Mouse (Mus musculus): Measurements from ENCODE around the gene Myh6. TPM values are rescaled to one million over a fixed set of nuclear protein-coding genes. Genes with fewer than 3 reads are reported as not detected.
"Not testable (repeated sequence)": the region's sequence is repeated elsewhere in the genome, so short reads cannot be mapped to it uniquely, and the experiment has no call there.

Gene Myh6
- polyA plus RNA-seq, 1 experiment from 2014 or later, result 2.3 TPM

DNA sequence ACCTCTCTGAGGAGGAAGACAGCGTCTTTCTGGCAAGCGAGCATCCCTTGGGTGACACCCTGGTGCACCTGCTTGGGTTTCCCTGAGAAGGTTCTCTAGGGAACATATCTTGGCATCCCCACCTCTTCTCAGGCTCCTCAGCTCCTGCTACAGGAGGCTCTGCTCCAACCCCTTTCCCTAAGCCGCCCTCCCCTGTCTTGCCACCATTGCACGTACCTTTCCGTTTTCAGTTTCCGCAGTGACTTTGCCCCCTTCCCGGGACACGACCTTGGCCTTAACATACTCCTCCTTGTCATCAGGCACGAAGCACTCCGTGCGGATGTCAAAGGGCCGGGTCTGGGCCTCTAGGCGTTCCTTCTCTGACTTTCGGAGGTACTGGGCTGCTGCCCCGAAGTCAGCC lies 1.7 kb downstream of the Myh6 start:
- no peak for ATAC-seq (ENCODE audit: low read depth)
- Histone ChIP-seq H3K36me3 (no peaks in the 10 kb centered on the region), H3K4me2 (no peak overlapping the region), H3K4me1 (replicated peaks) (peaks cover 5% of the 10 kb centered on the region; the same call in 1 of the 2 replicates), H3K27me3 (no peaks in the 10 kb centered on the region), H3K9ac (no peak overlapping the region), H3K4me3 (no peak overlapping the region), H3K9me3 (no peaks in the 10 kb centered on the region), H3K27ac (replicated peaks) (no peak overlapping the region)
- 87% methylated on average over 15 of the region's 15 CpGs for whole genome bisulfite sequencing

GRCm38 (mm10) chr14:54963727-54964126 lies 3.0 kb downstream of the Myh6 start:
- Histone ChIP-seq H3K4me1 (replicated peaks) (peaks cover 5% of the 10 kb centered on the region; the same call in 1 of the 2 replicates), H3K4me3 (no peak overlapping the region), H3K27ac (replicated peaks) (no peak overlapping the region), H3K27me3 (no peaks in the 10 kb centered on the region), H3K36me3 (no peaks in the 10 kb centered on the region), H3K9ac (no peak overlapping the region), H3K4me2 (no peak overlapping the region), H3K9me3 (no peaks in the 10 kb centered on the region)
- 87% methylated on average over 11 of the region's 11 CpGs for WGBS
- no peak for ATAC-seq (ENCODE audit: low read depth)

DNA sequence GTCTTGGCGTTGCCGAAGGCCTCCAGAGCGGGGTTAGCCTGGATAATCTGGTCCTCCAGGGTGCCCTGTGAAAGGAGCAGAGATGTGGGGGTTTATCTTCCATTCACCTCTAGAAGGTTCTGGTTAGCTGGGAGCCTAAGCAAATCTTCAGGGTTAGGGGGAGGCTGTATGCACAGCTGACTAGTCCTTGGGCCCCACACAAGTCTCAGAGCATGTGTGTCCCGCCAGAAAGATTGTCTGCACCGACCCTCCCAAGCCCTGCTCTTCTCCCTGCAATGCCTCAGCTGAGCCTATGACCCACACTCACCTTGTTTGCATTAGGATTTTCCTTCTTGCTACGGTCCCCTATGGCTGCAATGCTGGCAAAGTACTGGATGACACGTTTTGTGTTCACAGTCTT lies 4.0 kb downstream of the Myh6 start:
- H3K27me3 ChIP-seq, result no peaks in the 10 kb centered on the region
- no peak for ATAC-seq (ENCODE audit: low read depth)
- WGBS, result 87% methylated on average over 7 of the region's 7 CpGs

GRCm38 (mm10) chr14:54961487-54961886 lies 5.2 kb downstream of the Myh6 start:
- whole genome bisulfite sequencing, result 79% methylated on average over 5 of the region's 5 CpGs
- no peaks in the 10 kb centered on the region for H3K27me3 ChIP-seq
- no peaks in the 10 kb centered on the region for H3K36me3 ChIP-seq
- H3K9ac ChIP-seq, result no peak overlapping the region
- no peaks in the 10 kb centered on the region for H3K9me3 ChIP-seq
- no peak overlapping the region for H3K4me3 ChIP-seq
- H3K4me2 ChIP-seq, result no peak overlapping the region
- no peak for ATAC-seq (ENCODE audit: low read depth)
- H3K27ac ChIP-seq (replicated peaks), result no peak overlapping the region
- H3K4me1 ChIP-seq (replicated peaks), result no peaks in the 10 kb centered on the region

More for the DNA sequence above, 4.0 kb downstream of the Myh6 start:
- Histone ChIP-seq H3K4me2 (no peak overlapping the region), H3K9me3 (no peaks in the 10 kb centered on the region), H3K4me1 (replicated peaks) (peaks cover 5% of the 10 kb centered on the region; the same call in 1 of the 2 replicates), H3K4me3 (no peak overlapping the region), H3K27ac (replicated peaks) (no peak overlapping the region), H3K36me3 (no peaks in the 10 kb centered on the region), H3K9ac (no peak overlapping the region)

- Histone ChIP-seq H3K27me3 (no peaks in the 10 kb centered on the region), H3K9me3 (no peaks in the 10 kb centered on the region), H3K9ac (no peak overlapping the region), H3K36me3 (no peaks in the 10 kb centered on the region), H3K4me3 (no peak overlapping the region), H3K4me1 (replicated peaks) (no peaks in the 10 kb centered on the region), H3K4me2 (no peak overlapping the region), H3K27ac (replicated peaks) (no peak overlapping the region)
- 72% methylated on average over 10 of the region's 10 CpGs for WGBS
- no peak for ATAC-seq (ENCODE audit: low read depth)
Observed at GRCm38 (mm10) chr14:54960769-54961168, 6.0 kb downstream of the Myh6 start.

DNA sequence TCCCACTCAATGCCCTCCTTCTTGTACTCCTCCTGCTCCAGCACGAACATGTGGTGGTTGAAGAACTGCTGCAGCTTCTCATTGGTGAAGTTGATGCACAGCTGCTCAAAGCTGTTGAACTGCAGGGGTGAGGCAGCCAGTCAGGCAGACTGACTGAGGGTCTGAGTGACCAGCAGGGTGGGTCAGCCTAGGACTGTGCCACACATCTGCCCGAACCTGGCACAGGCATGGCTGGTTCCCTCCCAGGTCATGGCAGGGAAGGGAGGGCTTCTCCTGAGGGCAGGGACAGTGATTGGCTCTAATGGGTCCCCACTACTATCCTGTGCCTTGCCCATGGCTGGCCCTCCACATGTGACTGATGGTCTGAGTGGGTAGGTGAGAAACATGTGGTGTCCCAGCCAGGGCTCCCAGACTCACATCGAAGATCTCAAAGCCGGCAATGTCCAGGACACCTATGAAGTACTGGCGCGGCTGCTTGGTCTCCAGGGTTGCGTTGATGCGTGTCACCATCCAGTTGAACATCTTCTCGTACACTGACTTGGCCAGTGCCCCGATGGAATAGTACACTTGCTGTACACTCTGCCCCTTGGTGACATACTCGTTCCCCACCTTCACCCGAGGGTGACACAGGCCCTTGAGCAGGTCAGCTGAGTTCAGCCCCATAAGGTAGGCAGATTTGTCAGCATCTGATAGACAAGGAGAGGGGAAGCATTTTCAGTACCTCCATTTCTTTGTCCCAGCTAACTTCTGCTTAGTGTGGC lies 6.7 kb downstream of the Myh6 start:
- not testable (repeated sequence) for H3K4me3 ChIP-seq; H3K36me3 ChIP-seq; H3K27ac ChIP-seq (replicated peaks); H3K27me3 ChIP-seq; H3K4me2 ChIP-seq; H3K9ac ChIP-seq; H3K4me1 ChIP-seq (replicated peaks); ATAC-seq (ENCODE audit: low read depth); H3K9me3 ChIP-seq
- 93% methylated on average over 12 of the region's 12 CpGs for WGBS

DNA sequence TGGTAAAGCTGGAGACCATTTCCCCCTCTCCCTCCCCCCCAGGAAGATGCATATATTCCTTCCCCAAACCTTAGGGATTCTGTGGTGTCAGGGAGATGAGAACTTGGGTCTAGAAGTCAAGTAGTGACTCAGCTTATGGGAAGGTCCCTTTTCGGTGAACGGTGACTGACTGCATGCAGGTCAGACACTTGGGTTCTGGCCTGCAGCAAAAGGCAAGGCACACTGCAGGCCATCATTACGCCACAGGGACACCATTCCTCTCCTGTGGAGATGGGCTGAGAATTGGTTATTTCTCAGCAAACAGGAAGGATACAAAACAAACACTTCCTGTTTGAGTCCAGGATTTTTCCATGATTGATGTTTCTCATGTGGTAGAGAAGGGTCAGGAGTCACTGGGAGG lies 7.5 kb downstream of the Myh6 start:
- Histone ChIP-seq H3K27me3 (no peaks in the 10 kb centered on the region), H3K4me3 (no peak overlapping the region), H3K27ac (replicated peaks) (no peak overlapping the region), H3K36me3 (no peaks in the 10 kb centered on the region), H3K4me1 (replicated peaks) (no peaks in the 10 kb centered on the region), H3K9me3 (no peaks in the 10 kb centered on the region), H3K4me2 (no peak overlapping the region), H3K9ac (no peak overlapping the region)
- WGBS, result 94% methylated on average over 3 of the region's 3 CpGs
- ATAC-seq (ENCODE audit: low read depth), result no peak

DNA sequence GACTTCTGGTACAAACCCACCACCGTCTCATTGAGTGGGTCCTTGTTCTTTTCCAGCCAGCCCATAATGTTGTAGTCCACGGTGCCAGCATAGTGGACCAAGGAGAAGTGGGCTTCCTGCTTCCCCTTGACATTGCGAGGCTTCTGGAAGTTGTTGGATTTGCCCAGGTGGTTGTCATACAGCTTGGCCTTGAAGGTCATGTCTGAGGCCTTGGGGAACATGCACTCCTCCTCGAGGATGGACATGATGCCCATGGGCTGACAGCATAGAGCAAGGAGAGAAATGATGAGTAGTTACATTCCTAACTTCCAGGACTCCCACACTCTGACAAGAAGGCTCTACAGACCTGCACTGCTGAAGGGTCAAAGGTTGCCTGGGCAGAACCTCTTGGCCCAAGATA lies 8.2 kb downstream of the Myh6 start:
- no peak for ATAC-seq (ENCODE audit: low read depth)
- no peak overlapping the region for H3K9ac ChIP-seq
- no peaks in the 10 kb centered on the region for H3K36me3 ChIP-seq
- no peaks in the 10 kb centered on the region for H3K27me3 ChIP-seq
- H3K4me1 ChIP-seq (replicated peaks), result no peaks in the 10 kb centered on the region
- WGBS, result 84% methylated on average over 4 of the region's 4 CpGs
- H3K27ac ChIP-seq (replicated peaks), result no peak overlapping the region
- H3K9me3 ChIP-seq, result no peaks in the 10 kb centered on the region
- H3K4me3 ChIP-seq, result no peak overlapping the region
- no peak overlapping the region for H3K4me2 ChIP-seq

DNA sequence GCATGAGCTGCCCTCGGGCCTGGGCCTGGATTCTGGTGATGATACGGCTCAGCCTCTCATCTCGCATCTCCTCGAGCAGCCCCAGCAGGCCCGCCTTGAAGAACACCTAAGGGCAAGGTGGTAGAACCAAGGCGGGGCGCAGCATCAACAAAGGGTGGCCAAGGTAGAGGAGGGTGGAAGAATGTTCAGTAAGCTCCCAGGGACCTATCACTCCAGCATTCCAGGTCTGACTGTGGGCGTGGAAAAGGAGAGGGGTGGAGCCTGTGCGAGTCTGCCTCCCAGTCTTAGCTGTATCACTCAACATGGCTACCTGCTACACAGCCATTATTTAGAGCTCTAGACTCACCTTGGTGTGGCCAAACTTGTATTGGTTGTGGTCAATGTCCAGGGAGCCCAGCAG lies 10.2 kb downstream of the Myh6 start:
- H3K4me2 ChIP-seq, result no peak overlapping the region
- WGBS, result 87% methylated on average over 9 of the region's 9 CpGs
- no peaks in the 10 kb centered on the region for H3K9me3 ChIP-seq
- no peaks in the 10 kb centered on the region for H3K4me1 ChIP-seq (replicated peaks)
- no peaks in the 10 kb centered on the region for H3K36me3 ChIP-seq
- ATAC-seq (ENCODE audit: low read depth), result no peak
- no peak overlapping the region for H3K27ac ChIP-seq (replicated peaks)
- no peak overlapping the region for H3K9ac ChIP-seq
- H3K4me3 ChIP-seq, result no peak overlapping the region
- no peaks in the 10 kb centered on the region for H3K27me3 ChIP-seq

DNA sequence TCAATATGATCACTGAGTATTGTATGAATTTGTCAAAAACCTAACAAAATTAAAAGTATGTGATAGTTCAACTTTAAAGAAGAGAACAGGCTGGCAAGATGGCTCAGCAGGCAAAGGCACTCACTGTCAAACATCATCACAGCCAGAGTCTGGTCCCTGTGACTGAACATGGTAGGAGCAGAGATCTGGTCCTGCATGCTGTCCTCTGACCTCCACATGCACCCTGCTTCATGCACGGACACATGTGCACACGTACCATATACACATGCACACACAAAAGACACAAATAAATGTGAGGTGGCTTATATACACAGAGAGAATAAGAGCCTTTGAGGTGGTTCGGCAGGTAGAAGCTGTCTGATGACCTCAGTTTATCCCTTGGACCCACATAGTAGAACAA lies 11.2 kb downstream of the Myh6 start:
- H3K4me2 ChIP-seq, result no peak overlapping the region
- 86% methylated on average over 3 of the region's 3 CpGs for WGBS

GRCm38 (mm10) chr14:54954474-54954873 lies 12.3 kb downstream of the Myh6 start:
- Histone ChIP-seq H3K27ac (replicated peaks) (no peak overlapping the region), H3K4me2 (no peak overlapping the region), H3K9me3 (no peaks in the 10 kb centered on the region), H3K4me1 (replicated peaks) (no peaks in the 10 kb centered on the region), H3K36me3 (no peaks in the 10 kb centered on the region), H3K9ac (no peak overlapping the region), H3K4me3 (no peak overlapping the region), H3K27me3 (no peaks in the 10 kb centered on the region)
- ATAC-seq (ENCODE audit: low read depth), result no peak
- WGBS, result 91% methylated on average over 3 of the region's 3 CpGs

More for the DNA sequence above, 11.2 kb downstream of the Myh6 start:
- H3K27ac ChIP-seq (replicated peaks), result no peak overlapping the region
- no peak overlapping the region for H3K4me3 ChIP-seq
- H3K9me3 ChIP-seq, result no peaks in the 10 kb centered on the region
- no peaks in the 10 kb centered on the region for H3K36me3 ChIP-seq
- H3K27me3 ChIP-seq, result no peaks in the 10 kb centered on the region
- no peak overlapping the region for H3K9ac ChIP-seq
- ATAC-seq (ENCODE audit: low read depth), result no peak
- H3K4me1 ChIP-seq (replicated peaks), result no peaks in the 10 kb centered on the region

DNA sequence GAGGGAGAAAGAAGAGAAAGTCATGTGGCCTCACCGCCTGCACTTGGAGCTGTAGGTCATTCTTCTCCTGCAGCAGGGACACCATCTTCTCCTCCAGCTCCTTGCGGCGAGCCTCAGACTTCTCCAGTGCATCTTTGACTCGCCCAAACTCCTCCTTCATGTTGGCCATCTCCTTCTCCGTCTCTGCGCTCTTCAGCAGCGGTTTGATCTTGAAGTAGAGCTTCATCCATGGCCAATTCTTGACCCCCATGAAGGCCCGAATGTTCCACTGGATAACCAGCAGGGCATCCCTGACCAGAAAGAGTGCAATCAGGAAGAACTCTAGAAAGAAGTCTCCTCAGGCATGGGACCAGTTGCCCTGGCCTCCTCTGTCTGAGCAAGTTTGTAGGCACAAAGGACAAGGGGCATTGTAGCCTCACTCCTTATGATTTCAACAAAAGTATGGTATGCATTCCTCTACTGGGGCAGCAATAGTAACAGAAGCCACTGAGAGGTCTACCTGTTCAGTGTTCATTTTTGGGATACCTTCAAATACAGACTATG lies 13.0 kb downstream of the Myh6 start:
- ATAC-seq (ENCODE audit: low read depth), result no peak
- Histone ChIP-seq H3K27ac (replicated peaks) (no peak overlapping the region), H3K9me3 (no peaks in the 10 kb centered on the region), H3K4me2 (no peak overlapping the region), H3K36me3 (no peaks in the 10 kb centered on the region), H3K27me3 (no peaks in the 10 kb centered on the region), H3K4me1 (replicated peaks) (no peaks in the 10 kb centered on the region), H3K9ac (no peak overlapping the region), H3K4me3 (no peak overlapping the region)
- 90% methylated on average over 8 of the region's 8 CpGs for WGBS

GRCm38 (mm10) chr14:54951587-54951986 lies 15.1 kb downstream of the Myh6 start:
- no peak for ATAC-seq (ENCODE audit: low read depth)
- Histone ChIP-seq H3K9me3 (no peaks in the 10 kb centered on the region), H3K4me2 (no peak overlapping the region), H3K4me1 (replicated peaks) (no peaks in the 10 kb centered on the region), H3K27me3 (no peaks in the 10 kb centered on the region), H3K27ac (replicated peaks) (no peak overlapping the region), H3K4me3 (no peak overlapping the region), H3K9ac (no peak overlapping the region), H3K36me3 (no peaks in the 10 kb centered on the region)
- WGBS, result 93% methylated on average over 6 of the region's 6 CpGs

All from neural tube, embryonic 13.5 days (tissue).